Mouse (Mus musculus) bone marrow, adult 2 months (tissue): ENCODE data around the gene Nfix. TPM values are rescaled to one million over a fixed set of nuclear protein-coding genes. Genes with fewer than 3 reads are reported as not detected.

Experiments used
- H3K27ac ChIP-seq: fragments of 200-500 bp; 2 replicates; pipeline ENCODE4 v1.5.1; 2012; ENCODE audit warnings: low read depth, mild to moderate bottlenecking, control low read depth, inconsistent platforms, low read length; ENCODE audit not compliant: control insufficient read depth, poor library complexity, insufficient read depth
- H3K4me1 ChIP-seq: fragments of 200-500 bp; 2 replicates; pipeline ENCODE4 v1.6.1; 2011; ENCODE audit warnings: low read length; ENCODE audit not compliant: control insufficient read depth, insufficient read depth
- H3K4me3 ChIP-seq: fragments of 200-500 bp; replicated peaks from 2 replicates; pipeline ENCODE3; 2011; ENCODE audit warnings: mild to moderate bottlenecking, low read depth, low read length, control low read depth; ENCODE audit not compliant: control insufficient read depth
- CTCF ChIP-seq: fragments of 200-500 bp; IDR thresholded peaks from 2 replicates; pipeline ENCODE4 v1.5.1; 2011; ENCODE audit warnings: low read length, control low read depth; ENCODE audit not compliant: control insufficient read depth, insufficient read depth
- POLR2A ChIP-seq: fragments of 200-500 bp; IDR thresholded peaks from 2 replicates; pipeline ENCODE4 v1.6.1; 2011; ENCODE audit warnings: low read depth, mild to moderate bottlenecking, control low read depth, low read length, borderline replicate concordance; ENCODE audit not compliant: control insufficient read depth
- WGBS: fragments of 180-500 bp; shearing (Covaris S2); methylation state at CpG from one replicate; pipeline ENCODE4 v1.1.7; 2018; 5-methylcytosine and 5-hydroxymethylcytosine counted together
- polyA plus RNA-seq: library from polyadenylated mRNA; stranded (reverse); fragments of >200 nt; gene quantifications from 2 replicates; pipeline ENCODE4 v1.2.4, GENCODE M21; 2011; ENCODE audit warnings: low replicate concordance; ENCODE audit not compliant: missing spikeins, insufficient read depth, insufficient read length

The Nfix gene
- polyA plus RNA-seq, 1 experiment = 20.6 TPM

DNA sequence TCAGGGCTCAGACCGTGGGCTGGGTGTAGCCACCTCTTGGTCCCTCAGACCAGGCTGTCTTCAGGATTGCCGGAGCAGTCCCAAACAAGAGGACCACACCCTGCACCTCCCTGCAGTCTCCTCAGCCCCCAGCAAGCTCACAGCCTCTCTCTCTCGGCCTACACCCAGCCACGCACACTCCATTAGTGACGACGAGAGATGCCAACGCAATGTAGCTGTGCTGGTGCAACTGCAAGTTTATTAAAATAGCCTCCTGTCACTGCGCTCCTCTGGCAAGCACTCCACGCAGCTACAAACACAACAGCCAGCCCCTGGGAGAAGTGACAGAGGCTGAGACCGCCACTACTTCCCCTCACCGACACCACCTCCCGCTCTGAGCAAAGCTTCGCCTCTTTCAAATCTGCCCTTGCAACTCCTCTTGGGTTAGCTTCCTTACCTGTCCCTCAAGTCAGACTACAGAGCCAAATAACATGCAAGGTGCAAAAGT, 25.0 kb downstream of the Nfix start:
- Histone ChIP-seq H3K4me3 (no peak overlapping the region), H3K27ac (no peak overlapping the region), H3K4me1 (peaks cover 2% of the 10 kb centered on the region)
- no peak for TF ChIP-seq CTCF
- no peak for TF ChIP-seq POLR2A
- WGBS = 7% methylated on average over 13 of the region's 13 CpGs

DNA sequence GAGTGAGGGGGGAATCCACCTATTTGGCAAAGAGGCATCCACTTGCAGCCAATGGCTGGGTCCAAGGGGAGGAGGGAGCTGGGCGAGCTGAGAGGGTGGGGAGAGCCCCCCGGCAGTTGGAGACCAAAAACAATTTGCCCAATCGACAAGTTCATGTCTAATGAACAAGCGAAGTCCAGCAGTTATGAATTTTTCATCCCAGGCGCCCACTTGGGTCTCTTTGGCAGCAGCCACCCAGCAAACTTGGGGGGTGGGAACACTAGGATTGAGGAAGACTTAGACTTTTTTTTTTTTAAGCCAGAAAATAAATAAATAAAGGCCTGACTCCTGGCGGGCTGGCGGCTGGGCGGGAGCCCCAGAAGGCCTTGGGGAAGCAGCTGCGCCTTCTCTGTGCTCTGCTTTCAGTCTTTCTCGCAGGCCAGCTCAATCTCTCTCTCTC, 25.7 kb downstream of the Nfix start:
- Histone ChIP-seq H3K4me1 (peaks cover 2% of the 10 kb centered on the region), H3K27ac (no peak overlapping the region), H3K4me3 (no peak overlapping the region)
- 10% methylated on average over 10 of the region's 10 CpGs for WGBS
- TF ChIP-seq POLR2A (no peak), CTCF (no peak)

DNA sequence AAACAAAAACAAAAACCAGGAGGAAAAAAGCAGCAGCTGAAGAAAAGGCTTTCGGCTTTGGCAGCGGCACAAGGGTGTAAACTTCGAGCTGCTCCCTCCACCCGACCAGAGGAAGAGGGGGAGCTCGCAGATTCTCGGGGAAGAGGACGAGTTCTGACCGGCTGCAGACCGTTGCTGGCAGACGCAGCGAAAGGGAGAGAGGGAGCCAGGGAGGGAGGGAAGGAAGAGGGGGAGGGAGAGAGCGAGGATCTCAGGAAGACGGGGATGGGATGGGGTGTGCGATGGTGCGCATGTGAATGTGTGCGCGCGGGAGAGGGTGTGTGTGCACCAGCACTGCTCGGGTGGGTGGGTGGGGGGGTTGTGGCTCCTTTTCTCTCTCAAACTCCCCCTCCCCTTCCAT, 26.3 kb downstream of the Nfix start:
- WGBS = under 1% methylated on average over 19 of the region's 19 CpGs
- Histone ChIP-seq H3K4me1 (peaks cover 2% of the 10 kb centered on the region), H3K4me3 (peak overlapping the region; percentile 7), H3K27ac (no peak overlapping the region)
- TF ChIP-seq POLR2A = no peak
- TF ChIP-seq CTCF = no peak

DNA sequence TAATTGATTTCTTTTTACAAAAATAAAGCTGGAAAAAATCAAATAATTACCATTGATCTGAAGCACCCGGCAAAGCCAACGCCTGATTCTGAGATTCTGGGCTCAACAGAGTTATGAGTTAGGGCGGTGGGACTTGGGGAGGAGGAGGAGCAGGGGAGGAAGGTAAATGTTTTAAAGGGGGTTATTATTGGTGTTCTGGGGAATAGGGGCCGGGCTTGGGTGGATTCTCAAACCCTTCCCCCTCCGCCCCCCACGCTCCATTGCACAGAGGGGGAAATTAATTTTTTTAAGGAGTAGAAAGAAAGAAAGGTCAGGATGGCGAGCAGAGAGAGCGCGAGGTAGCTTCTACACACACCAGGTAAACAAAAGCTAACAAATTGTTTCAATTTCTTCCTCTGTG, 26.8 kb downstream of the Nfix start:
- 46% methylated on average over 9 of the region's 9 CpGs for WGBS
- peaks cover 2% of the 10 kb centered on the region for H3K4me1 ChIP-seq
- no peak overlapping the region for H3K27ac ChIP-seq
- H3K4me3 ChIP-seq = no peak overlapping the region
- TF ChIP-seq CTCF (no peak), POLR2A (no peak)

DNA sequence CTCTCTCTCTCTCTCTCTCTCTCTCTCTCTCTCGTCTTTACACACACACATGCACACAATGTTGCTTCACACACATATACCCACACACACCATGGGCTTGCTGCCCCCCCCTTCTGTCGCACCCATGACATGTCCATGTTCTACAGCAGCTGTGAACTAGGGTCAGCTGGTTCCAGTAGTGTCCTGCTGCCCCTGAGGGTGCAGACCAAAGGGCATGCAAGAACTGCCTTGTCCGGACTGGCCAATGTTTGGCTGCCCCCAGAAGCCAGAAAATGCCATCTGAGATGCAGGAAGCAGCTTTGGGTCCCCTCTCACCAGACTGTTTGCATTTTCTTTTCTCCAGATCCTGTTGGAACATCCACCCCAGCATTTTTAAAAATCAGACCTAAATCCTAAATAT, 27.5 kb downstream of the Nfix start:
- Histone ChIP-seq H3K4me3 (no peak overlapping the region), H3K4me1 (peaks cover 2% of the 10 kb centered on the region), H3K27ac (no peak overlapping the region)
- WGBS = 29% methylated on average over 3 of the region's 3 CpGs
- TF ChIP-seq CTCF = no peak
- no peak for TF ChIP-seq POLR2A

DNA sequence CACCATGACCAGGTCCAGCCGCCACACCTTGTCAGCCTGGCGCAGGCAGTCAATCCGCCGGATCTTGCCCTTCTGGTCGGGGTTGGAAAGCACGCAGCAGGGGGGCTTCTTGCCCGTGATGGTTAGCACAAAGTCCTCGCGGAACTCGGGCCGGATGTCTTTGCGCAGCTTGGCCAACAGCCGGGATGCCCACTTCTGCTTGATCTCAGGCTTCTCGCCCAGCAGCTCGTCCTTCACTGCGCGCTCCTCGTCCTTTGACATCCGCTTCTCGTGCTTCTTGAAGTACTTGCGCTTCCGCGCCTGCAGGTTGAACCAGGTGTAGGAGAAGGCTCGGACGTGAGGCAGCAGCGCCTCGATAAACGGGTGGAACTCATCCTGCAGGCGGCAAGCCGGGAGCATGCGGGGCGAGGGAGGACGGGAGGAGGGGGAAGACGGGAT, 28.2 kb downstream of the Nfix start:
- Histone ChIP-seq H3K4me1 (peaks cover 2% of the 10 kb centered on the region), H3K27ac (no peak overlapping the region), H3K4me3 (no peak overlapping the region)
- TF ChIP-seq CTCF (no peak), POLR2A (no peak)
- WGBS = 45% methylated on average over 34 of the region's 34 CpGs

DNA sequence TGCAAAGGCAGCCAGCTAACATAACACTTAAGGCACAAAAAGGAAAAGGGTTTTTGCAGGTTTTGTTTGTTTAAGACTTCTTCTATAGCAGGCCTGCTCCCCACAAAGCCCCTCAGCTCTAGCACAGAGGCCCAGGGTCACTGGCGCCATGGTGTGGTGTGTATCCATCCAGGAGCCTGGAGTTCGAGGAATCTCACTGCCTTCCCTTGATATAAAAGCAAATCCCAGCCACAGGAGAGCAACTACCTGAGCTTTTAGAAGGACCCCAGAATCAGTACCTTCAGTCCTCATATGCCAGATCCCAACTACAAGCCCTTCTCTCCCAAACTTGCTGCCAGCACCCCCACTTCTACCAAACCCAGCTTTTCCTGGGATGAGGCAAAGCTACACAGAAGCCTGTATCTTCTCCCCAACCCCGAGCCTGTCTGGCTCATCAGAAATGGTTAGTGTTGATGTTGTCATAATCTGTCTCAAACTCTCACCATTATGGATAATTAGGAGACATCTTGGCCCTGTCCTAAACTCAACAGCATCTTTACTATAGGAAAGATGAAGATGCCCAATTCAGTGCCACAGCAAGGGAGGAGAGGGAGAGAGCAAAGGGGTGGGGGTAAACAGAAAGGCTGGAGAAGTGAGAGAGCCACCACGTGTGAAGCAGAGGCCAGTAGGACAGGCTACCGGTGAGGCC, 29.0 kb downstream of the Nfix start:
- no peak for TF ChIP-seq POLR2A
- TF ChIP-seq CTCF = no peak
- Histone ChIP-seq H3K4me1 (peaks cover 2% of the 10 kb centered on the region), H3K4me3 (no peak overlapping the region), H3K27ac (no peak overlapping the region)
- 73% methylated on average over 5 of the region's 5 CpGs for WGBS

DNA sequence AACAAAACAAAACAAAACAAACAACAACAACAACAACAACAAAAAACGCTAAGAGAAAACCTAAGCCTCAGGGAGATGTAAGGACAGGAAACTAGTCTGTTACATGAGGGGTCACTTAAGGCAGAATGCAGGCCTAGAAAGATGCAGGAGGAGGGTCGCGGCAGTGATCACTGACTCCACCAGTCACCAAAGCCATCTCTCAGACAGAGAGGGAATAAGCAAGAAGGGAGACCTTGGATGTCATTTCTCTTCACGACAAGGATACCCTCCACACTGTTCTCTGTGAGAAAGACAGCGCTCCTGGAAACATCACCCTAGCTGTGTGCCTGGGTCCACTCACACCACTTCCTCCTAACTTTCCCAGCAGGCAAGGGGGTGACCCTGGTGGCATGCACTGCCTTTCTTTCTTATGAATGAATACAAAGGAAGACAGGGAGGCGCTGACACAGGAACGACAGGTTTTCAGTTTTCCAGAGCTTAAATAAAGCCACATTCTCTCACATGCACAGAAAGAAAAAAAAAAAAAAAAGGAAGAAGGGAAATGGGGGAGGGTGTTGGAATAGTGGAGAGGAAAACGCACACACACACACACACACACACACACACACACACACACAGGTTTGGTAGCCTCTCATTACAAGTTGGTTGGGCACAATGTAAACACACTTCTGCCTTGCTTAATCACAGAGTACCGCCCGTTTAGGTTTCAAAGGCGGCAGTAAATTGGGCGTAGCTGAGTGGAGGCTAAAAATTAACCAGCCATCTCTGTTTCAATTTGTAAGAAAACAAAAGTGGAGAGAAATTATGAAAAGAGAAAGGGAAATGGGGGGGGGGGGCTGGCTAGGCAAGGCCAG, 29.8 kb downstream of the Nfix start:
- no peaks in the 10 kb centered on the region; the same call in 1 of the 2 replicates for H3K4me1 ChIP-seq
- no peak overlapping the region for H3K27ac ChIP-seq
- WGBS = 49% methylated on average over 12 of the region's 12 CpGs
- TF ChIP-seq POLR2A (no peak), CTCF (no peak)
- H3K4me3 ChIP-seq = no peak overlapping the region
